Mouse (Mus musculus): ENCODE measurements around the gene Heatr6. TPM values are rescaled to one million over a fixed set of nuclear protein-coding genes. Genes with fewer than 3 reads are reported as not detected.

Heatr6 gene
- 28.7 and 29.1 TPM in 2 replicates for polyA plus RNA-seq (2014; fragmentation: Nextera tagmentation; extraction: Ambion mirVana)

GRCm38 (mm10) chr11:83753581-83754181, at the start of gene Heatr6:
Gene Heatr6, plus strand, starts transcription at chr11:83753696.
- H3K4me3 ChIP-seq (ENCODE audit: low read depth, low read length) = peak within 1 kb of the TSS; percentile 86
- H3K9me3 ChIP-seq (ENCODE audit: control insufficient read depth, low read depth, low read length) = no peaks in the 10 kb centered on the region
- H3K4me2 ChIP-seq (replicated peaks; ENCODE audit: low read depth, low read length) = peak within 1 kb of the TSS; percentile 63
- peak within 1 kb of the TSS; percentile 67 for H3K9ac ChIP-seq (replicated peaks; ENCODE audit: low read depth, low read length)
- H3K4me1 ChIP-seq (ENCODE audit: control insufficient read depth, insufficient read depth, low read length) = peaks cover 6% of the 10 kb centered on the region
- ATAC-seq (ENCODE audit: insufficient number of reproducible peaks, insufficient read depth, low FRiP score, low read depth) = peak; percentile 91
- H3K36me3 ChIP-seq (ENCODE audit: control insufficient read depth, insufficient read depth, low read length) = peaks cover 18% of the 10 kb centered on the region
- WGBS = under 1% methylated on average over 47 of the region's 47 CpGs
- H3K27me3 ChIP-seq (ENCODE audit: control insufficient read depth, insufficient read depth, low read length) = no peaks in the 10 kb centered on the region
- peak within 1 kb of the TSS; percentile 84 for H3K27ac ChIP-seq (ENCODE audit: low read length)

- ATAC-seq (ENCODE audit: insufficient number of reproducible peaks, insufficient read depth, low FRiP score, low read depth) = no peak
- Histone ChIP-seq H3K9me3 (ENCODE audit: control insufficient read depth, low read depth, low read length) (no peaks in the 10 kb centered on the region), H3K36me3 (ENCODE audit: control insufficient read depth, insufficient read depth, low read length) (no peaks in the 10 kb centered on the region), H3K27me3 (ENCODE audit: control insufficient read depth, insufficient read depth, low read length) (no peaks in the 10 kb centered on the region), H3K4me2 (replicated peaks; ENCODE audit: low read depth, low read length) (no peak within 1 kb of the TSS), H3K4me3 (ENCODE audit: low read depth, low read length) (no peak within 1 kb of the TSS), H3K9ac (replicated peaks; ENCODE audit: low read depth, low read length) (no peak within 1 kb of the TSS), H3K27ac (ENCODE audit: low read length) (no peak within 1 kb of the TSS), H3K4me1 (ENCODE audit: control insufficient read depth, insufficient read depth, low read length) (no peaks in the 10 kb centered on the region)
- 26% methylated on average over 1 of the region's 1 CpGs for WGBS
Measured at GRCm38 (mm10) chr11:83703705-83704104, 49.8 kb upstream of the Heatr6 start, which contains the start of gene Wfdc17. Gene Wfdc17, plus strand, starts transcription at chr11:83703991.

DNA sequence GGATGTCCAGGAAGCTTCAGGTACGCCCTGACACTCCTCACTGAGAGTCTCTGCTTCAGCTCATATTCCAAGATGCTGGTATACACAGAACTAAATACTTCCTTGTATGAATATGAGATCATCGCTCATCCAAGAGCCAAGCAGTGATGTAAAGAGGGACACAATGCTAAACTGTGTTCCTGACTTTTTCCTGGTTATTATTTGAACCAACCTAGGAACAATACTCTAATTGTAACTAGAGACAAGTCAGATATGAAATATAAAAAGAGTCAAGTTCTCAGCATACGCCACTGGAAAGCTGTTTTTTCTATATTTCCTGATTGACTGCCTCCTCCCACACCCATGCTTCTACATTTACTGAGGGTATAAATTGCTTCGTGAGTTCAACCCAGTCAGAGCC, 44.8 kb upstream of the Heatr6 start, which contains the start of gene Wfdc18:
Gene Wfdc18 (plus strand): TSS at position 301 of the 400 bp plus-strand sequence.
- Histone ChIP-seq H3K4me1 (ENCODE audit: control insufficient read depth, insufficient read depth, low read length) (no peaks in the 10 kb centered on the region), H3K27me3 (ENCODE audit: control insufficient read depth, insufficient read depth, low read length) (no peaks in the 10 kb centered on the region), H3K36me3 (ENCODE audit: control insufficient read depth, insufficient read depth, low read length) (no peaks in the 10 kb centered on the region), H3K9me3 (ENCODE audit: control insufficient read depth, low read depth, low read length) (no peaks in the 10 kb centered on the region), H3K4me3 (ENCODE audit: low read depth, low read length) (no peak within 1 kb of the TSS), H3K4me2 (replicated peaks; ENCODE audit: low read depth, low read length) (no peak within 1 kb of the TSS), H3K27ac (ENCODE audit: low read length) (no peak within 1 kb of the TSS), H3K9ac (replicated peaks; ENCODE audit: low read depth, low read length) (no peak within 1 kb of the TSS)
- no peak for ATAC-seq (ENCODE audit: insufficient number of reproducible peaks, insufficient read depth, low FRiP score, low read depth)
- WGBS = 67% methylated on average over 4 of the region's 4 CpGs

GRCm38 (mm10) chr11:83709683-83710082, 43.8 kb upstream of the Heatr6 start:
- Histone ChIP-seq H3K4me1 (ENCODE audit: control insufficient read depth, insufficient read depth, low read length) (no peaks in the 10 kb centered on the region), H3K4me3 (ENCODE audit: low read depth, low read length) (no peak overlapping the region), H3K27me3 (ENCODE audit: control insufficient read depth, insufficient read depth, low read length) (no peaks in the 10 kb centered on the region), H3K9ac (replicated peaks; ENCODE audit: low read depth, low read length) (no peak overlapping the region), H3K9me3 (ENCODE audit: control insufficient read depth, low read depth, low read length) (no peaks in the 10 kb centered on the region), H3K36me3 (ENCODE audit: control insufficient read depth, insufficient read depth, low read length) (no peaks in the 10 kb centered on the region), H3K27ac (ENCODE audit: low read length) (no peak overlapping the region), H3K4me2 (replicated peaks; ENCODE audit: low read depth, low read length) (no peak overlapping the region)
- ATAC-seq (ENCODE audit: insufficient number of reproducible peaks, insufficient read depth, low FRiP score, low read depth) = no peak
- 86% methylated on average over 5 of the region's 5 CpGs for whole genome bisulfite sequencing

DNA sequence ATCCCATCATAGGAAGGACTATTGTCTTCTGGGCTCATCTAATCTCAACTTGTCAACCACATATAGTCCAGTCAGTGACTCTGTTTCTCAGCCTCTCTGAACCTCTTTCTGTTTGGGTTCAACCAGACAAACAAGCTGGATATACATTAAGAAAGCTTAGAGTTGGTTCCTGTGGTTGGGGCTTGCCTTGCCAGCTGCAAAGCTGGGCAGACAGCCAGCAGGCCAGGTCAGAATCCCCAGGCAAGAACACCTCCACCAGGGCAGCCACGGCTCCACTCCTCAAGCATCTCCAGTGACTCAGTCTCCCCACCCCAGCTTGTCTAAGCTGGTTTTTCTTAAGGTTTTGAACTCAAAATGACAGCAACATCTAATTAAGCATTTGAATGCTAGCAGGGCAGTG, 40.8 kb upstream of the Heatr6 start:
- H3K4me2 ChIP-seq (replicated peaks; ENCODE audit: low read depth, low read length) = no peak overlapping the region
- 83% methylated on average over 1 of the region's 1 CpGs for WGBS
- H3K36me3 ChIP-seq (ENCODE audit: control insufficient read depth, insufficient read depth, low read length) = no peaks in the 10 kb centered on the region
- no peaks in the 10 kb centered on the region for H3K27me3 ChIP-seq (ENCODE audit: control insufficient read depth, insufficient read depth, low read length)
- ATAC-seq (ENCODE audit: insufficient number of reproducible peaks, insufficient read depth, low FRiP score, low read depth) = no peak
- H3K4me1 ChIP-seq (ENCODE audit: control insufficient read depth, insufficient read depth, low read length) = no peaks in the 10 kb centered on the region
- no peak overlapping the region for H3K4me3 ChIP-seq (ENCODE audit: low read depth, low read length)
- no peaks in the 10 kb centered on the region for H3K9me3 ChIP-seq (ENCODE audit: control insufficient read depth, low read depth, low read length)
- no peak overlapping the region for H3K9ac ChIP-seq (replicated peaks; ENCODE audit: low read depth, low read length)
- H3K27ac ChIP-seq (ENCODE audit: low read length) = no peak overlapping the region

GRCm38 (mm10) chr11:83713925-83714324, 39.6 kb upstream of the Heatr6 start:
- no peaks in the 10 kb centered on the region for H3K36me3 ChIP-seq (ENCODE audit: control insufficient read depth, insufficient read depth, low read length)
- no peak overlapping the region for H3K4me3 ChIP-seq (ENCODE audit: low read depth, low read length)
- H3K4me2 ChIP-seq (replicated peaks; ENCODE audit: low read depth, low read length) = no peak overlapping the region
- H3K9ac ChIP-seq (replicated peaks; ENCODE audit: low read depth, low read length) = no peak overlapping the region
- no peak for ATAC-seq (ENCODE audit: insufficient number of reproducible peaks, insufficient read depth, low FRiP score, low read depth)
- no peaks in the 10 kb centered on the region for H3K27me3 ChIP-seq (ENCODE audit: control insufficient read depth, insufficient read depth, low read length)
- no peaks in the 10 kb centered on the region for H3K4me1 ChIP-seq (ENCODE audit: control insufficient read depth, insufficient read depth, low read length)
- 79% methylated on average over 2 of the region's 2 CpGs for WGBS
- H3K27ac ChIP-seq (ENCODE audit: low read length) = no peak overlapping the region
- H3K9me3 ChIP-seq (ENCODE audit: control insufficient read depth, low read depth, low read length) = no peaks in the 10 kb centered on the region

DNA sequence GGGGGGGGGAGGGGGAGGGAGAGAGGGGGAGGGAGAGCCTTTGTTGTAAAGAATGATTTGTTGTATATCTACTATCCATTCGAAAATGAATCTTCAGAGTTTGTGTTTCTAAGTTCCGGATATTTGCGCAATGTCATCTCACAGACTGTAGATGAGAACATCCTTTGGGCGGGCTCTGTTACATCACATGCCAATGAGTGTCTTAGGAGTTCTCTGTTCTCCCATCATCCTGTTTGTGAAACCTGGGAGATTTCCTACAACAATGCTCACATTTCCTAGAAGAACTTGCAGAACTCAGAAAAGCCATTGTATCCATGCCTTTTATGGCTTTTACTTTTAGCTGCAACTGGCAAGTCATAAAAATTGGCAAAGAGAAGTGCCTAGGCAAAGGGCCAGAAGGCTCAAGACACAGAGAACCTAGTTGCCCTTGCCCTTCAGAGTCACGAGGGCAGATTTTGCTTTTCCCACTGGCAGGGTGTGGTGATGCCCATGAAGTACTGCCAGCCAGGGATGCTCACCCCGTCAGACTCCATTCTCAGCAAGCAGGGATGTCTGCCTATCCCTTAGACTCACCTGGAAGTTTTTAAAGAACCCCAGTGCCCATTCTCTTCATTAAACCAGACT, 36.3 kb upstream of the Heatr6 start:
- no peaks in the 10 kb centered on the region for H3K4me1 ChIP-seq (ENCODE audit: control insufficient read depth, insufficient read depth, low read length)
- no peak overlapping the region for H3K27ac ChIP-seq (ENCODE audit: low read length)
- H3K36me3 ChIP-seq (ENCODE audit: control insufficient read depth, insufficient read depth, low read length) = no peaks in the 10 kb centered on the region
- no peak overlapping the region for H3K9ac ChIP-seq (replicated peaks; ENCODE audit: low read depth, low read length)
- no peak overlapping the region for H3K4me2 ChIP-seq (replicated peaks; ENCODE audit: low read depth, low read length)
- 79% methylated on average over 6 of the region's 6 CpGs for WGBS
- no peak overlapping the region for H3K4me3 ChIP-seq (ENCODE audit: low read depth, low read length)
- no peak for ATAC-seq (ENCODE audit: insufficient number of reproducible peaks, insufficient read depth, low FRiP score, low read depth)
- H3K27me3 ChIP-seq (ENCODE audit: control insufficient read depth, insufficient read depth, low read length) = no peaks in the 10 kb centered on the region
- H3K9me3 ChIP-seq (ENCODE audit: control insufficient read depth, low read depth, low read length) = no peaks in the 10 kb centered on the region

GRCm38 (mm10) chr11:83720766-83721165, 32.7 kb upstream of the Heatr6 start:
- Histone ChIP-seq H3K36me3 (ENCODE audit: control insufficient read depth, insufficient read depth, low read length) (no peaks in the 10 kb centered on the region), H3K4me2 (replicated peaks; ENCODE audit: low read depth, low read length) (no peak overlapping the region), H3K27ac (ENCODE audit: low read length) (no peak overlapping the region), H3K4me1 (ENCODE audit: control insufficient read depth, insufficient read depth, low read length) (no peaks in the 10 kb centered on the region), H3K9ac (replicated peaks; ENCODE audit: low read depth, low read length) (no peak overlapping the region), H3K27me3 (ENCODE audit: control insufficient read depth, insufficient read depth, low read length) (no peaks in the 10 kb centered on the region), H3K4me3 (ENCODE audit: low read depth, low read length) (no peak overlapping the region), H3K9me3 (ENCODE audit: control insufficient read depth, low read depth, low read length) (no peaks in the 10 kb centered on the region)
- no peak for ATAC-seq (ENCODE audit: insufficient number of reproducible peaks, insufficient read depth, low FRiP score, low read depth)
